Mouse (Mus musculus) heart, postnatal 0 days (tissue): ENCODE data around the gene 6030468B19Rik.

Experiments
- CTCF ChIP-seq: IDR thresholded peaks from 2 replicates; pipeline ENCODE4 v1.5.1; 2016; ENCODE audit warnings: antibody characterized with exemption, control low read depth, low read depth
- EP300 ChIP-seq: IDR thresholded peaks from 2 replicates; pipeline ENCODE4 v1.6.1; 2016; ENCODE audit warnings: antibody characterized with exemption, low read depth

GRCm38 (mm10) chr11:117794035-117794551 lies 3.4 kb upstream of the 6030468B19Rik start:
- TF ChIP-seq CTCF, result no peak
- TF ChIP-seq EP300, result no peak
